Mouse (Mus musculus) CH12.LX (cell line): ENCODE measurements around the gene Nmrk1. TPM values are rescaled to one million over a fixed set of nuclear protein-coding genes. Genes with fewer than 3 reads are reported as not detected.

Source experiments
- DNase-seq: peaks from one replicate; pipeline ENCODE4 v3.0.0-alpha.2; 2013; ENCODE audit errors: extremely low read depth
- H3K27ac ChIP-seq: 2 replicates; pipeline ENCODE4 v1.5.1; 2012; ENCODE audit warnings: low read depth, mild to moderate bottlenecking, control low read depth, moderate library complexity; ENCODE audit not compliant: insufficient read depth
- H3K27me3 ChIP-seq: replicated peaks from 2 replicates; pipeline ENCODE3; 2012; ENCODE audit warnings: inconsistent platforms
- H3K36me3 ChIP-seq, 2 experiments: replicated peaks in 1 of 2; 2 replicates each; pipeline versions ENCODE3 to v1.6.1; 2012; ENCODE audit warnings: inconsistent platforms in 1 of 2, low read length in 1 of 2, mild to moderate bottlenecking in 1 of 2, mixed read lengths in 1 of 2, moderate library complexity in 1 of 2; ENCODE audit not compliant: control insufficient read depth in 1 of 2, insufficient read depth in 1 of 2
- H3K4me1 ChIP-seq, 2 experiments: 2 replicates each; pipeline ENCODE4 v1.6.1; 2012; ENCODE audit warnings: inconsistent platforms in 1 of 2, moderate library complexity in 1 of 2; ENCODE audit not compliant: insufficient read depth in 2 of 2, control insufficient read depth in 1 of 2
- H3K4me2 ChIP-seq: 2 replicates; pipeline ENCODE4 v1.6.1; 2012; ENCODE audit warnings: low read depth, mild to moderate bottlenecking, control low read depth; ENCODE audit not compliant: poor library complexity, insufficient read depth, severe bottlenecking
- H3K4me3 ChIP-seq, 3 experiments: fragments of 150-350 bp in 1 of 3; sonication (generic) in 1 of 3; replicated peaks in 1 of 3; 2 replicates each; pipeline versions ENCODE3 to v1.5.1; 2011 to 2012; ENCODE audit warnings: low read depth in 2 of 3, low read length in 2 of 3, mild to moderate bottlenecking in 2 of 3, moderate library complexity in 2 of 3, control low read depth in 1 of 3, improper control_type of control experiment in 1 of 3, inconsistent platforms in 1 of 3, mixed read lengths in 1 of 3; ENCODE audit not compliant: poor library complexity in 1 of 3
- H3K79me2 ChIP-seq: replicated peaks from 2 replicates; pipeline ENCODE4 v1.6.1; 2012; ENCODE audit warnings: mild to moderate bottlenecking, moderate library complexity; ENCODE audit not compliant: control insufficient read depth, poor library complexity, insufficient read depth, severe bottlenecking; ENCODE audit errors: extremely low read depth
- H3K9ac ChIP-seq: 2 replicates; pipeline ENCODE4 v1.6.1; 2012; ENCODE audit warnings: low read depth, mild to moderate bottlenecking, control low read depth, moderate library complexity; ENCODE audit not compliant: insufficient read depth
- H3K9me3 ChIP-seq: replicated peaks from 2 replicates; pipeline ENCODE3; 2012; ENCODE audit warnings: low read length, inconsistent platforms, mixed read lengths
- CHD1 ChIP-seq: IDR thresholded peaks from 2 replicates; pipeline ENCODE4 v1.6.1; 2012; ENCODE audit warnings: low read depth, low read length, improper control_type of control experiment, inconsistent platforms
- CHD2 ChIP-seq: IDR thresholded peaks from 2 replicates; pipeline ENCODE4 v1.6.1; 2011; ENCODE audit warnings: low read length, improper control_type of control experiment
- CTCF ChIP-seq, 2 experiments: IDR thresholded peaks in 1 of 2; conservative IDR thresholded peaks in 1 of 2; 2 replicates each; pipeline ENCODE4 v1.5.1; 2011 to 2012; ENCODE audit warnings: low read depth in 2 of 2, low read length in 2 of 2, improper control_type of control experiment in 1 of 2, inconsistent platforms in 1 of 2, mild to moderate bottlenecking in 1 of 2, moderate library complexity in 1 of 2
- E2F4 ChIP-seq: IDR thresholded peaks from 2 replicates; pipeline ENCODE4 v1.6.1; 2011; ENCODE audit warnings: low read depth, low read length, improper control_type of control experiment; ENCODE audit not compliant: insufficient replicate concordance
- ELF1 ChIP-seq: IDR thresholded peaks from 2 replicates; pipeline ENCODE4 v1.6.1; 2014; ENCODE audit warnings: low read depth, mild to moderate bottlenecking, inconsistent platforms, low read length, improper control_type of control experiment
- EP300 ChIP-seq: IDR thresholded peaks from 2 replicates; pipeline ENCODE4 v1.6.1; 2011; ENCODE audit warnings: low read length, improper control_type of control experiment
- IRF4 ChIP-seq: IDR thresholded peaks from 2 replicates; pipeline ENCODE4 v1.6.1; 2014; ENCODE audit warnings: low read depth, mild to moderate bottlenecking, inconsistent platforms, low read length, improper control_type of control experiment
- JUN ChIP-seq: IDR thresholded peaks from 2 replicates; pipeline ENCODE4 v1.6.1; 2011; ENCODE audit warnings: low read depth, mild to moderate bottlenecking, low read length, improper control_type of control experiment, moderate library complexity; ENCODE audit not compliant: insufficient read depth
- KAT2A ChIP-seq: IDR thresholded peaks from 2 replicates; pipeline ENCODE4 v1.6.1; 2012; ENCODE audit warnings: low read length, improper control_type of control experiment, inconsistent platforms; ENCODE audit not compliant: insufficient replicate concordance
- MAX ChIP-seq: IDR thresholded peaks from 2 replicates; pipeline ENCODE4 v1.6.1; 2011; ENCODE audit warnings: low read length, improper control_type of control experiment
- MAZ ChIP-seq: IDR thresholded peaks from 2 replicates; pipeline ENCODE4 v1.6.1; 2012; ENCODE audit warnings: low read depth, mild to moderate bottlenecking, inconsistent platforms, low read length, improper control_type of control experiment, moderate library complexity
- MEF2A ChIP-seq: IDR thresholded peaks from 2 replicates; pipeline ENCODE4 v1.6.1; 2014; ENCODE audit warnings: low read depth, mild to moderate bottlenecking, inconsistent platforms, low read length, improper control_type of control experiment, borderline replicate concordance
- MXI1 ChIP-seq: IDR thresholded peaks from 2 replicates; pipeline ENCODE4 v1.6.1; 2011; ENCODE audit warnings: mild to moderate bottlenecking, low read depth, low read length, improper control_type of control experiment
- MYC ChIP-seq: IDR thresholded peaks from 2 replicates; pipeline ENCODE4 v1.6.1; 2011; ENCODE audit warnings: low read depth, mild to moderate bottlenecking, improper control_type of control experiment, low read length
- NELFE ChIP-seq: IDR thresholded peaks from 2 replicates; pipeline ENCODE4 v1.6.1; 2011; ENCODE audit warnings: low read depth, low read length, improper control_type of control experiment
- NRF1 ChIP-seq: IDR thresholded peaks from 2 replicates; pipeline ENCODE4 v1.6.1; 2014; ENCODE audit warnings: low read depth, mild to moderate bottlenecking, inconsistent platforms, low read length, improper control_type of control experiment, moderate library complexity
- POLR2A ChIP-seq: IDR thresholded peaks from 2 replicates; pipeline ENCODE4 v1.6.1; 2011; ENCODE audit warnings: low read depth, mild to moderate bottlenecking, improper control_type of control experiment, low read length
- RCOR1 ChIP-seq: conservative IDR thresholded peaks from 2 replicates; pipeline ENCODE4 v1.6.1; 2012; ENCODE audit warnings: low read depth, mild to moderate bottlenecking, inconsistent platforms, low read length, improper control_type of control experiment
- SIN3A ChIP-seq: IDR thresholded peaks from 2 replicates; pipeline ENCODE4 v1.6.1; 2012; ENCODE audit warnings: low read length, improper control_type of control experiment, inconsistent platforms
- USF1 ChIP-seq: IDR thresholded peaks from 2 replicates; pipeline ENCODE4 v1.6.1; 2014; ENCODE audit warnings: low read depth, mild to moderate bottlenecking, inconsistent platforms, low read length, improper control_type of control experiment
- USF2 ChIP-seq: conservative IDR thresholded peaks from 2 replicates; pipeline ENCODE4 v1.6.1; 2011; ENCODE audit warnings: low read depth, low read length, improper control_type of control experiment
- ZC3H11A ChIP-seq: IDR thresholded peaks from 2 replicates; pipeline ENCODE4 v1.6.1; 2012; ENCODE audit warnings: low read depth, mild to moderate bottlenecking, inconsistent platforms, low read length, improper control_type of control experiment
- ZMIZ1 ChIP-seq: IDR thresholded peaks from 2 replicates; pipeline ENCODE4 v1.6.1; 2012; ENCODE audit warnings: low read depth, mild to moderate bottlenecking, inconsistent platforms, low read length, improper control_type of control experiment
- ZNF384 ChIP-seq: IDR thresholded peaks from 2 replicates; pipeline ENCODE4 v1.6.1; 2012; ENCODE audit warnings: low read depth, low read length, improper control_type of control experiment, inconsistent platforms
- dilution Hi-C: fragments of 300-500 bp; cut with MboI; formaldehyde crosslinking; loops from 2 replicates; pipeline ENCODE4 v1.14.3; 2020; ENCODE audit warnings: low sequenced_read_pairs; ENCODE audit not compliant: extremely low pct_unique_long_range_greater_than_20kb, extremely low pct_ligation_motif_present
- in situ Hi-C: fragments of 300-500 bp; cut with MboI; formaldehyde crosslinking; loops from 3 replicates; pipeline ENCODE4 v1.14.3; 2019; ENCODE audit warnings: low sequenced_read_pairs, low pct_ligation_motif_present, low pct_unique_long_range_greater_than_20kb, mixed read lengths
- polyA plus RNA-seq: library from polyadenylated mRNA; unstranded; fragments of >175 nt; gene quantifications from 2 replicates; pipeline ENCODE4 v1.2.1, GENCODE M21; 2012; ENCODE audit warnings: low read depth; ENCODE audit not compliant: insufficient read length
- total RNA-seq, 2 experiments: library from RNA; depleted of rRNA; stranded (reverse); fragments of 300-350 nt in 1 of 2; fragments of >200 nt in 1 of 2; gene quantifications; 2 replicates each; pipeline ENCODE4 v1.2.3; 2012 to 2014

Gene Nmrk1
- total and polyA plus RNA-seq, 3 experiments: 9.7 to 10.1 (median 9.8) TPM

GRCm38 (mm10) chr19:18692768-18693167 lies 61.0 kb downstream of the Nmrk1 start:
- H3K79me2 ChIP-seq: no peaks in the 10 kb centered on the region; the same call in 1 of the 2 replicates
- TF ChIP-seq ZMIZ1 (no peak), MAZ (no peak), ELF1 (no peak), CTCF (conservative IDR thresholded peaks at IDR 0.05 in 1 of 2, IDR thresholded peaks at IDR 0.05 in 1 of 2; ENCODE audit: low read depth in 2 of 2, low read length in 2 of 2) (no peak), MEF2A (no peak), USF1 (no peak), ZNF384 (no peak), JUN (no peak)
- no peak for DNase-seq
- H3K27me3 ChIP-seq: no peaks in the 10 kb centered on the region
- H3K4me2 ChIP-seq: no peak overlapping the region
- H3K9ac ChIP-seq: no peak overlapping the region
- no peak overlapping the region for H3K27ac ChIP-seq
- no peaks in the 10 kb centered on the region for H3K9me3 ChIP-seq
- in situ Hi-C loops (no loop called here), dilution Hi-C loops (no loop called here)
- no peak overlapping the region for H3K4me3 ChIP-seq
- peaks cover 21 to 72% of the 10 kb centered on the region in 2 experiments for H3K36me3 ChIP-seq
- no peaks in the 10 kb centered on the region for H3K4me1 ChIP-seq

- Histone ChIP-seq H3K4me1 (no peaks in the 10 kb centered on the region), H3K9ac (no peak overlapping the region), H3K9me3 (no peaks in the 10 kb centered on the region), H3K4me3 (no peak overlapping the region), H3K79me2 (no peaks in the 10 kb centered on the region; the same call in 1 of the 2 replicates), H3K4me2 (no peak overlapping the region), H3K27ac (no peak overlapping the region), H3K27me3 (no peaks in the 10 kb centered on the region), H3K36me3 (peaks cover 32 to 79% of the 10 kb centered on the region in 2 experiments)
- dilution Hi-C loops (no loop called here), in situ Hi-C loops (no loop called here)
- no peak for TF ChIP-seq EP300
- TF ChIP-seq RCOR1: no peak
- no peak for TF ChIP-seq IRF4
- no peak for DNase-seq
Measured at GRCm38 (mm10) chr19:18695116-18695515, 63.4 kb downstream of the Nmrk1 start.

- H3K27ac ChIP-seq: no peak overlapping the region
- no peaks in the 10 kb centered on the region; the same call in 1 of the 2 replicates for H3K79me2 ChIP-seq
- in situ Hi-C loops: no loop called here
- peaks cover 32 to 83% of the 10 kb centered on the region in 2 experiments for H3K36me3 ChIP-seq
- no peak overlapping the region for H3K9ac ChIP-seq
- TF ChIP-seq ZC3H11A (no peak), KAT2A (no peak), MAX (no peak), IRF4 (no peak), SIN3A (no peak), MYC (no peak), ZMIZ1 (no peak), ELF1 (no peak), NELFE (no peak), ZNF384 (no peak), POLR2A (no peak), NRF1 (no peak), E2F4 (no peak), MXI1 (no peak), CHD1 (no peak), USF1 (no peak), CHD2 (no peak), USF2 (no peak)
- H3K9me3 ChIP-seq: no peaks in the 10 kb centered on the region
- H3K4me1 ChIP-seq: no peaks in the 10 kb centered on the region
- H3K4me2 ChIP-seq: no peak overlapping the region
- no peak for DNase-seq
- dilution Hi-C loops: no loop called here
- no peak overlapping the region for H3K4me3 ChIP-seq
- H3K27me3 ChIP-seq: no peaks in the 10 kb centered on the region
Measured at GRCm38 (mm10) chr19:18695552-18695951, 63.8 kb downstream of the Nmrk1 start.
